Mouse (Mus musculus): ENCODE measurements at regions not wholly inside any gene's neighbourhood (a gene's known extent, or its start where the extent isn't known, plus 50 kb on each side); places are given as distances from the start of the nearest gene placed in this dataset.

DNA sequence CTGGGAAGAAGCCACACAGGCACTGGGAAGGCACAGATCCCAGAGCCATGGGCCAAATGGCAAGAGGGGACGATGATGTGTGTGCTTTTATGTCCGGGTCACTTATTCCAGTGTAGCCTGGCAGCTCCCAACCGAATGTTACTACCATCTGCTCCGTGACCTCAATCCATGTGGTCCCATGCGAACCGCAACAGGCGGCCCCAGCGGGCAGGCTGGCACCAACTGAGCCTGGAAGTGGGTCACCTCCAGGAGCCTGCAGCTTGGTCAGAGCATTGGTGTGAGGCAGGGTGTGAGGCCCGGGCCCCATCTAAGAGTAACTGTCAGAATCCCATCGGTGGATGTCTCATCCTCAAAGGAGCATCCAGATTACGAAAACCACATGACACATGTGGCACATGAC lies 110.8 kb upstream of the Tbx3 start:
- Histone ChIP-seq H3K27me3 (peaks cover 19% of the 10 kb centered on the region), H3K9ac (replicated peaks) (no peak overlapping the region), H3K4me2 (replicated peaks) (no peak overlapping the region), H3K4me3 (no peak overlapping the region), H3K27ac (replicated peaks) (no peak overlapping the region), H3K9me3 (no peaks in the 10 kb centered on the region), H3K4me1 (peaks cover 6% of the 10 kb centered on the region), H3K36me3 (no peaks in the 10 kb centered on the region)
- no peak for ATAC-seq (ENCODE audit: low FRiP score, low read depth)
- 91% methylated on average over 11 of the region's 11 CpGs for WGBS

DNA sequence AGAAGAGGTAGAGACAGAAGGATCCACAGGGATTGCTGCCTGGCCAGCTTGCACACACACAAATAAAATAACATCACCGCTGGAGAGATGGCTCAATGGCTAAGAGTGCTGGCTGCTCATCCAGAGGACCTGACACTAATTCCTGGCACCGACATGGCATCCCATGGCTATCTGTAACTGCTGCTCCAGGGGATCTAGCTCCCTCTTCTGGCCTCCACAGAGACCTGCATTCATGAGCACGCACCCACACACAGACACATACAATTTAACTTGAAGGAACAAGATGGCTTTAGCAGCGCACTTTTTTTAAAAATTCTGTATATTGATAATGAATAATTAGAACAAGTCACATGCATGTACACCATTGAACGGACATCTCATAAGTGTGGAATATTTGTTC lies 110.1 kb upstream of the Tbx3 start:
- Histone ChIP-seq H3K4me1 (peaks cover 6% of the 10 kb centered on the region), H3K36me3 (no peaks in the 10 kb centered on the region), H3K4me3 (no peak overlapping the region), H3K27me3 (peaks cover 20% of the 10 kb centered on the region), H3K27ac (replicated peaks) (no peak overlapping the region), H3K4me2 (replicated peaks) (no peak overlapping the region), H3K9me3 (no peaks in the 10 kb centered on the region), H3K9ac (replicated peaks) (no peak overlapping the region)
- whole genome bisulfite sequencing = 96% methylated on average over 5 of the region's 5 CpGs
- no peak for ATAC-seq (ENCODE audit: low FRiP score, low read depth)

DNA sequence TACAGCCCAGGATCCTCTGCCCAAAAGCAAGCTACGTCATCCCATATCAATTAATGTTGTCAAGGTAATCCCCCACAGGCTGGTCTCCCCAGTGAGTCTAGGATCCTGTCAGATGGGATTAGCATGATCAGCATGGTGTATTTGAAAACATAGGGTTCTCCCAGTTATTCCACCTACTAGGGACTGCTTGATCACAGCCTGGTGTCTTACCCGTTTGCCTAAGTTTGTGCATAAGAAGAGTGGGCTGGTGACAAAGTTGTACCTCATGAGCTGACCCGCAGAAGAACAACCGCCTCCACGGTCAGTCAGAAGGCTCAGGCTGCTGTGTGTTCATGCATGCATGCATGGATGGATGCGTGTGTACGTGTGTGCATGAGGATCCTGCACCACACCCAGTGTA lies 108.9 kb upstream of the Tbx3 start:
- Histone ChIP-seq H3K9me3 (no peaks in the 10 kb centered on the region), H3K4me2 (replicated peaks) (no peak overlapping the region), H3K27ac (replicated peaks) (no peak overlapping the region), H3K36me3 (no peaks in the 10 kb centered on the region), H3K27me3 (peaks cover 20% of the 10 kb centered on the region), H3K4me3 (no peak overlapping the region), H3K9ac (replicated peaks) (no peak overlapping the region), H3K4me1 (peaks cover 6% of the 10 kb centered on the region)
- WGBS = 83% methylated on average over 7 of the region's 7 CpGs
- no peak for ATAC-seq (ENCODE audit: low FRiP score, low read depth)

DNA sequence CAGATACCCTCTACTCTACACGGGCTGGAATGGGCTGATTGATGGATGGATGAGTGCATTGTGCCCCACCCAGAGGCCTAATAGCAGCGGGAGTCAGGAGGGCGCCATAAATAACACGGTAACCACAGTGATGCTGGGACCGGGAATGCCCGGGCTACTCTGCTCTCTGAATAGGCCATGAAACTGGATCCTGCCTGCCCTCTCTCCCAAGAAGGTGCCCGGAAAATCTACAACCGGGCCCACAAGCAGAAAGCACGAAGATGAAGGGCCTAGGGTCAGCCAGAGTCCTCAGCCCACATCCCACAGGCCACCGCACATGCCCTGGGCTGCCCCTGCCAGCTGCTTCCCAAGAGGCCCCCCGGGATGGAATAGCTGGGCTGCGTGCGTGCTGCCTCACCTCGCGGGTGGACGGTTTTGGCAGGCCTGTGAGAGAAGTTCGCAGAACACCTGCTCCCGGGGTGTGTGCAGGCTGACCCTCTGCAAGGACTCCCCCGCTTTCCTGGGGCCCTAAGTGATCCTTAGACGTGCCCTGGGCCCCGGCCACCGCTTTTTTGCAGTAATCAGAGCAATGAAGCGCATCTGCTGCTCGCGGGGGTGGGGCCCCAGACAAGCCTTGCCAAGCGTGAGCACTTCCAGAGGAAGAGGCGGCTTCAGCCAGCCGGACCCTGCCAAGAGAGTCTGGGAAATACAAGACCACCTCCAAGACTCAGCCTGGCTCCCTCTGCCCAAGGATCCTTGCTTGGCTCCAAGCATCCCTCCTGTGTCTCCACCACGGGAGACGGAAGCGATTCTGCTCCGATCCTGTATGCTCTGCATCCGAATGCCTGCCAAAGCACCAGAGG lies 106.7 kb upstream of the Tbx3 start:
- H3K4me2 ChIP-seq (replicated peaks) = peak overlapping the region; percentile 34
- peaks cover 6% of the 10 kb centered on the region for H3K4me1 ChIP-seq
- H3K27ac ChIP-seq (replicated peaks) = no peak overlapping the region
- H3K36me3 ChIP-seq = no peaks in the 10 kb centered on the region
- 21% methylated on average over 33 of the region's 33 CpGs for WGBS
- peaks cover 20% of the 10 kb centered on the region for H3K27me3 ChIP-seq
- H3K9me3 ChIP-seq = no peaks in the 10 kb centered on the region
- peak overlapping the region; percentile 37 for H3K9ac ChIP-seq (replicated peaks)
- ATAC-seq (ENCODE audit: low FRiP score, low read depth) = no peak
- H3K4me3 ChIP-seq = peak overlapping the region; percentile 1; the same call in 1 of the 2 replicates

DNA sequence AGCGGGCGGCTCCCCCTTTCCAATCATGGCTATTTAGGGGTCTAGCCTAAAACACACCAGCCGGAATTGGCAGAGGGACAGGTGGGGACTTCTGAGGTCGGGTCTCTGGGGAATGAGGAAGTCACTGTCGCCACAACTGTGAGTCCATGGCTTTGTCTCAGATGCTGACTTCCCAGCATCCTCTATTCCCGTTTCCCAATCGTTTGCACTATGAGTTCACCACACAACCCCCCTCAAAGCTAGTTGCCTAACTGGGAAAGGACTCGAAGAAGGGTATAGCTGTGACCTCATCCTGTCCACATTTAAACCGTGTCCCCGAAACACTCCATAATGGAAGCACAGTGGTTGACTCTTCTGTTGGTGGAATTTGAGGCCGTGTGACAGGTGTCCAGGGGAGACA lies 102.8 kb upstream of the Tbx3 start:
- Histone ChIP-seq H3K27me3 (peaks cover 20% of the 10 kb centered on the region), H3K4me3 (no peak overlapping the region), H3K9ac (replicated peaks) (no peak overlapping the region), H3K27ac (replicated peaks) (no peak overlapping the region), H3K4me2 (replicated peaks) (no peak overlapping the region), H3K4me1 (peaks cover 6% of the 10 kb centered on the region), H3K9me3 (0 out of 2 replicates have a peak, but pooled peaks cover 6% of the 10 kb centered on the region), H3K36me3 (no peaks in the 10 kb centered on the region)
- no peak for ATAC-seq (ENCODE audit: low FRiP score, low read depth)
- 86% methylated on average over 11 of the region's 11 CpGs for WGBS

DNA sequence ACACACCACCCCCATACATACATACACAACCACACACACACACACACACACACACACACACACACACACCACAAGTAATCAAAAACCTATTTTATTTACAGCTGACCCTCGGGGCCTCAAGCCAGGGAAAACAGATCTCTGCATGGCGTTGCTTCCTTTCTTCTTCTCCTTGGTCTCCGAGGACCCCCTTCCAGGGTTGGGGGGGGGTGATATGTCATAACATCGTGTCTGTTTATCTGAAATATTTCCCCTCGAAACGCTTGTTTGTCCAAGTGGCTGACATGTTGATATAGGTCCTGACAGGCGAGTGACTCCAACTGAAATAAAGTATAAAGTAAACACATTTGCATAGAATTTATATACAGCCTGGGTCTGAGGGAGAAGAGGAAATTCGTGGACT lies 100.4 kb upstream of the Tbx3 start:
- no peaks in the 10 kb centered on the region for H3K36me3 ChIP-seq
- ATAC-seq (ENCODE audit: low FRiP score, low read depth) = no peak
- peaks cover 13% of the 10 kb centered on the region; the same call in 1 of the 2 replicates for H3K9me3 ChIP-seq
- H3K27ac ChIP-seq (replicated peaks) = no peak overlapping the region
- WGBS = 69% methylated on average over 8 of the region's 8 CpGs
- no peak overlapping the region for H3K9ac ChIP-seq (replicated peaks)
- H3K27me3 ChIP-seq = no peaks in the 10 kb centered on the region
- H3K4me1 ChIP-seq = no peaks in the 10 kb centered on the region
- no peak overlapping the region for H3K4me2 ChIP-seq (replicated peaks)
- H3K4me3 ChIP-seq = no peak overlapping the region

DNA sequence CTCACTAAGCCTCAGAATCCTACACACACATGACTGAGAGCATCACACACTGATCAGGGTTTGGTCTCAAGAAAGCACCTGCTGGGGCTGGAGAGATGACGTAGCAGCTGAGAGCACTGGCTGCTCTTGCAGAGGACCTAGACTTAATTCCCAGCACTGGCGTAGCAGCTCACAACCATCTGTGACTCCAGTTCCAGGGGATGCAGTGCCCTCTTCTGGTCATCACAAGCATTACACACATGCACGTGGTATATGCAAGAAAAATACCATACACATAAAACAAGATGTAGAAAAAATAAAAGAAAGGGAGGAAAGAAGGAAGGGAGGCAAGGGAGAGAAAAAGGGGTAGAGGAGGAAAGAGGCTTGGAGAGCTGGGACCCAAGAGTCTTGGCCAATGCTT lies 98.8 kb upstream of the Tbx3 start:
- no peak for ATAC-seq (ENCODE audit: low FRiP score, low read depth)
- Histone ChIP-seq H3K4me2 (replicated peaks) (no peak overlapping the region), H3K9me3 (peaks cover 13% of the 10 kb centered on the region; the same call in 1 of the 2 replicates), H3K4me1 (no peaks in the 10 kb centered on the region), H3K36me3 (no peaks in the 10 kb centered on the region), H3K27me3 (no peaks in the 10 kb centered on the region), H3K4me3 (no peak overlapping the region), H3K9ac (replicated peaks) (no peak overlapping the region), H3K27ac (replicated peaks) (no peak overlapping the region)
- 90% methylated on average over 3 of the region's 3 CpGs for WGBS

DNA sequence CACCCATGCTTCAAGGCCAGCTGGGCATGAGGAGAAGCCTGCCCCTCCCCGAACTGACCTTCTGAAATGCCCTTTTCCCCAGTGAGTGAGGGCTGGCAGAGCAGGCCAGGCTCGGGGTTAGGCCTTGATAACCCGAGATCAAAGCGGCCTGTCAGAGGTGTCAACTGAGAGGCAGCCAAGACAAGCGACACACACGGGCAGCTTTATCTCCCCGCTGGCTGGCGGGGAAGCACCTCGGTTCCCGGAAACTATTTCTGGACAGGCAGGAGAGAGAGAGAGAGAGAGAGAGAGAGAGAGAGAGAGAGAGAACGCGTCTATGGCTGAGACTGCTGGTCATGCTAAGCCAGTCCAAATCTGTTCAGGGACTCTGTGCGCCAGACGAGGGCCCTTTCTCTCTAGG lies 95.3 kb upstream of the Tbx3 start:
- no peak overlapping the region for H3K9ac ChIP-seq (replicated peaks)
- no peaks in the 10 kb centered on the region for H3K27me3 ChIP-seq
- no peak overlapping the region for H3K4me3 ChIP-seq
- H3K9me3 ChIP-seq = peaks cover 13% of the 10 kb centered on the region; the same call in 1 of the 2 replicates
- no peak for ATAC-seq (ENCODE audit: low FRiP score, low read depth)
- WGBS = 70% methylated on average over 14 of the region's 14 CpGs
- H3K36me3 ChIP-seq = no peaks in the 10 kb centered on the region
- H3K27ac ChIP-seq (replicated peaks) = no peak overlapping the region
- H3K4me2 ChIP-seq (replicated peaks) = no peak overlapping the region
- H3K4me1 ChIP-seq = no peaks in the 10 kb centered on the region

DNA sequence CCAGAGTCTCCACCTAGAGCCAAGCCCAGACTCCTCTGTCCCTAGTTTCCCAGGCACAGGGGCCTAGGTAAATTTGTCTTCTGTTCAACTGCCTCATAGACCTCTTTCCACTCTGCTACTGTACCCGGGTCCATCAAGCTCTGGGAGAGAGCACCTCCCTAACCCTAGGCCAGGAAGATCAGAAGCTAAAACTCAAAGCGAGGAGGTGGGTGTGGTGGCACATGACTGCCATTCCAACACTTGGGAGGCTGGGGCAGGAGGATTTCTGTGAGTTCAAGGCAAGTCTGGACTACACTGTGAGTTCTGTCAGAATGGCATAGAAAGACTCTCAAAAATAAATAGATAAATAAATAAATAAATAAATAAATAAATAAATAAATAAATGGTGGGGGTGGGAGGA lies 91.2 kb upstream of the Tbx3 start:
- no peaks in the 10 kb centered on the region for H3K36me3 ChIP-seq
- no peak overlapping the region for H3K4me2 ChIP-seq (replicated peaks)
- ATAC-seq (ENCODE audit: low FRiP score, low read depth) = no peak
- no peaks in the 10 kb centered on the region for H3K4me1 ChIP-seq
- no peaks in the 10 kb centered on the region for H3K27me3 ChIP-seq
- peaks cover 1% of the 10 kb centered on the region; the same call in 1 of the 2 replicates for H3K9me3 ChIP-seq
- no peak overlapping the region for H3K9ac ChIP-seq (replicated peaks)
- no peak overlapping the region for H3K27ac ChIP-seq (replicated peaks)
- WGBS = 89% methylated on average over 2 of the region's 2 CpGs
- no peak overlapping the region for H3K4me3 ChIP-seq

DNA sequence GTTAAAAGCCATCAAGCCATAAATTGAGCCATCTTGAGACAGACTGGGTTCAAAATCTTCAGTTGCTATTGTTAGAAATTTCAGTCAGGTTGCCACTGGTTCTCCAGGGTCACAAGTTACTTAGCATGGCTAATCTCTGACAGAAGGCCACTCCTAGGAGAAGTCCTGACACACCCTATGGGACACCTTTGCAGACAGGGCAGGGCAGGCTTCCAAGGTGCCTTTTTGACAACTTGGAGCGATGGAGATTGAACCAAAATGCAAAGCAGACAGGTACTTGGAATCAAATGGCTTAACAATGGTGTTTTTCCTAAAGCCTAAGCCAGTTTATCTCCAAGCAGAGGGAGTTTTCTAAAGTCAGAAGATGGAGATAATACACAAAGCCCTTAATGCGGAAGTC lies 90.7 kb upstream of the Tbx3 start:
- Histone ChIP-seq H3K9ac (replicated peaks) (no peak overlapping the region), H3K27me3 (no peaks in the 10 kb centered on the region), H3K4me2 (replicated peaks) (no peak overlapping the region), H3K27ac (replicated peaks) (no peak overlapping the region), H3K9me3 (no peaks in the 10 kb centered on the region), H3K4me3 (no peak overlapping the region), H3K4me1 (no peaks in the 10 kb centered on the region), H3K36me3 (no peaks in the 10 kb centered on the region)
- ATAC-seq (ENCODE audit: low FRiP score, low read depth) = no peak
- WGBS = 90% methylated on average over 2 of the region's 2 CpGs

DNA sequence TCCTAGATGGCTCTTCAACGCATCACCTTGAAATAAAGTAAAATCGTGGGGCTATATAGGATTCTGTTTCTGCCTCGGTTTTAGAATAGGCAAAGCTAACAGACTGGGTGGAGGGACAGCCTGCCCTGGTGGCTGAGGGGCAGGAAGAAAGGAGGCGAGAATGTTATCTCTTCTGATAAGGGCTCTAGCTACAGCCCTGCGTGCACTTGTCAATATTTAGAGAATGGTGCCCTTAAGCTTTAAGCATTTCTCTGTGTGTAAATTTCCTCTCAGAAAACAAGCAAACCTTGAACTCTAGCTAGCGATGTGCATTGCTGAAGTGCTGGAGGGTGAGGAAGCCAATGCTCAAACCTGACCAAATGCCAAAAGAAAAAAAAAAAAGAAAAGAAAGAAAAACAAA lies 90.1 kb upstream of the Tbx3 start:
- Histone ChIP-seq H3K4me2 (replicated peaks) (no peak overlapping the region), H3K4me1 (no peaks in the 10 kb centered on the region), H3K4me3 (no peak overlapping the region), H3K27me3 (no peaks in the 10 kb centered on the region), H3K36me3 (no peaks in the 10 kb centered on the region), H3K9ac (replicated peaks) (no peak overlapping the region), H3K27ac (replicated peaks) (no peak overlapping the region), H3K9me3 (no peaks in the 10 kb centered on the region)
- ATAC-seq (ENCODE audit: low FRiP score, low read depth) = no peak
- WGBS = 83% methylated on average over 6 of the region's 6 CpGs

DNA sequence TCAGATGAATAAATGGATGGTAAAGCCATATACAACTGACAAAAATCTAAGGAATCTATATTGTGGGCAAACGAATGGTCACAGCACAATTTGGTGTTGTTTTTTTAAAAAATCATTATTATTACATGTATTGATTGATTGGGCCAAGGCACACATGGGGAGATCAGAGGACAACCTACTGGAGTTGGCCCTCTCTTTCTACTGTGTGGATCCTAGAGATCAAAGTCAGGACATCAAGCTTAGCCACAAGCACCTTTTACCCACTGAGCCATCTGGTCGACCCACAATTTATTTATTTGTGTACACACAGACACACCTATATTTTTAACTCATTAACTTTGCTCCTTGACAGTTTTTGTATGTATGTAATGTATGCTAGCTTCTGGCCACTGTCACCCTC lies 89.7 kb upstream of the Tbx3 start:
- Histone ChIP-seq H3K36me3 (no peaks in the 10 kb centered on the region), H3K4me2 (replicated peaks) (no peak overlapping the region), H3K4me3 (no peak overlapping the region), H3K9ac (replicated peaks) (no peak overlapping the region), H3K27ac (replicated peaks) (no peak overlapping the region), H3K9me3 (no peaks in the 10 kb centered on the region), H3K27me3 (no peaks in the 10 kb centered on the region), H3K4me1 (no peaks in the 10 kb centered on the region)
- ATAC-seq (ENCODE audit: low FRiP score, low read depth) = no peak
- 94% methylated on average over 2 of the region's 2 CpGs for WGBS

DNA sequence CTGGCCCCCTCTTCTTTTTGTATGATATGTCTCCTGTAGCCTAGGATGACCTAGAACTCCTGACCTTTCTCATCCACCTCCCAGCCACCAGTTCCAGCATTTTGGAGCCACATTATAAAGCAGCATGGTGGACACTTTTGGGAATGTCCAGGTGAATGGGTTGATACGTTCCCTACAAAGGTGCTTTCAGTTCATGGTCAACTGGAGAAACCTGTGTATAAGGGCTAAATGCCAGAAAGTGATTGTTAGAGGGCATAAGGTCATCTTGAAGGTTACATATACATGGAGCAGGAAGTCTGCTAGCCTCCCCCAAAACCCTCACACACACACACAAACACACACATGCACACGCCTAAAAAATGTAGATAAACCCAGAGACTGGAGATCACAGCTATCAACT lies 86.1 kb upstream of the Tbx3 start:
- no peak overlapping the region for H3K9ac ChIP-seq (replicated peaks)
- no peak for ATAC-seq (ENCODE audit: low FRiP score, low read depth)
- H3K4me1 ChIP-seq = 0 out of 2 replicates have a peak, but pooled peaks cover 2% of the 10 kb centered on the region
- H3K27me3 ChIP-seq = no peaks in the 10 kb centered on the region
- WGBS = 79% methylated on average over 2 of the region's 2 CpGs
- H3K27ac ChIP-seq (replicated peaks) = no peak overlapping the region
- no peak overlapping the region for H3K4me3 ChIP-seq
- no peaks in the 10 kb centered on the region for H3K9me3 ChIP-seq
- no peak overlapping the region for H3K4me2 ChIP-seq (replicated peaks)
- no peaks in the 10 kb centered on the region for H3K36me3 ChIP-seq

Data from midbrain, embryonic 12.5 days (tissue).